Mouse (Mus musculus) C2C12 (cell line): ENCODE results near the gene Babam2.

Source experiments
- CEBPB ChIP-seq: IDR thresholded peaks from one replicate; pipeline ENCODE4 v1.6.1; 2011; ENCODE audit warnings: low read depth, mild to moderate bottlenecking, control low read depth, moderate library complexity
- CTCF ChIP-seq: IDR thresholded peaks from one replicate; pipeline ENCODE4 v1.5.1; 2011; ENCODE audit not compliant: control insufficient read depth, insufficient read depth, insufficient read length
- FOSL1 ChIP-seq: IDR thresholded peaks from one replicate; pipeline ENCODE4 v1.8.0; 2011; ENCODE audit warnings: mild to moderate bottlenecking, low read length; ENCODE audit not compliant: poor library complexity, insufficient read depth, severe bottlenecking
- MAX ChIP-seq: IDR thresholded peaks from one replicate; pipeline ENCODE4 v1.6.1; 2011; ENCODE audit warnings: mild to moderate bottlenecking, control low read depth
- MYOD1 ChIP-seq: IDR thresholded peaks from one replicate; pipeline ENCODE4 v1.6.1; 2011; ENCODE audit warnings: low read depth; ENCODE audit not compliant: control insufficient read depth, insufficient read length
- USF1 ChIP-seq: IDR thresholded peaks from one replicate; pipeline ENCODE4 v1.6.1; 2011; ENCODE audit warnings: low read depth, mild to moderate bottlenecking, control low read depth, moderate library complexity

GRCm38 (mm10) chr5:31848995-31849394, 151.5 kb downstream of the Babam2 start:
- TF ChIP-seq CEBPB (no peak), CTCF (no peak), FOSL1 (no peak), MYOD1 (no peak), USF1 (no peak), MAX (no peak)
